Mouse (Mus musculus) spleen, postnatal 10 days (tissue): Measurements from ENCODE around the gene Ifna4.
"Not testable (repeated sequence)": the region's sequence is repeated elsewhere in the genome, so short reads cannot be mapped to it uniquely, and the experiment has no call there.

Experiments
- DNase-seq, 2 experiments: peaks; one replicate each; pipeline ENCODE4 v3.0.0; 2021 to 2022; ENCODE audit warnings: low spot score in 2 of 2

Ifna4 gene

GRCm38 (mm10) chr4:88841438-88841911, at the start of gene Ifna4:
Gene Ifna4, plus strand, starts transcription at chr4:88841861.
- DNase-seq = no peak

- peak; percentile 47 to 79 for DNase-seq
These were observed 47.6 kb upstream of the Ifna4 start, which contains the start of gene Gm13275 for GRCm38 (mm10) chr4:88793936-88794675. Gene Gm13275, plus strand, starts transcription at chr4:88794487.

GRCm38 (mm10) chr4:88797097-88797496, 44.6 kb upstream of the Ifna4 start, which contains the start of gene Gm13279:
Gene Gm13279, plus strand, starts transcription at chr4:88797397.
- not testable (repeated sequence) for DNase-seq

GRCm38 (mm10) chr4:88799365-88799764, 42.3 kb upstream of the Ifna4 start, which contains the start of gene Gm13285:
Gene Gm13285, plus strand, starts transcription at chr4:88799665.
- DNase-seq = not testable (repeated sequence)

DNA sequence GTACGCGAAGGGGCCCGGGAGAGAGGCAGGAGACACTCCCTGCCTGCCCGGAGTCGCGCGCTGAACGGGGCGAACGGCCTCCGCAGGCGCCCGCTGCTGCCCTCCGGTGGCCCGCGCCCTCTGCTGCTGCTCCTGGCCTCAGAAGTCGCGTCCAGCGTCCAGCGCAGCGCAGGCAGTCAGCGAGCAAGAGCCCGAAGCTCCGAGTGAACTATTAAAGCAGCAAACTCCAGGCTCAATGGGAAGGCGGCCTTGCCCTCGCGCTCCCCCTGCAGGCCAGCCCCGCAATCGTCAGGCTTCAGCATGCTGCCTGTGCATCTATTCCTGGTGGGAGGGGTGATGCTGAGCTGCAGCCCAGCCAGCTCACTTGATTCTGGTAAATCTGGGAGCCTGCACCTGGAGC, 38.7 kb upstream of the Ifna4 start, which contains the start of gene Gm13287:
TSS of gene Gm13287 (plus strand) at position 301 of the 400 bp plus-strand sequence.
- not testable (repeated sequence) for DNase-seq

GRCm38 (mm10) chr4:88805231-88805630, 36.4 kb upstream of the Ifna4 start, which contains the start of gene Gm13288:
Gene Gm13288, plus strand, starts transcription at chr4:88805531.
- DNase-seq = not testable (repeated sequence)

GRCm38 (mm10) chr4:88805761-88806160, 35.9 kb upstream of the Ifna4 start:
- peak in 1 of 2 experiments; percentile 16 for DNase-seq

DNA sequence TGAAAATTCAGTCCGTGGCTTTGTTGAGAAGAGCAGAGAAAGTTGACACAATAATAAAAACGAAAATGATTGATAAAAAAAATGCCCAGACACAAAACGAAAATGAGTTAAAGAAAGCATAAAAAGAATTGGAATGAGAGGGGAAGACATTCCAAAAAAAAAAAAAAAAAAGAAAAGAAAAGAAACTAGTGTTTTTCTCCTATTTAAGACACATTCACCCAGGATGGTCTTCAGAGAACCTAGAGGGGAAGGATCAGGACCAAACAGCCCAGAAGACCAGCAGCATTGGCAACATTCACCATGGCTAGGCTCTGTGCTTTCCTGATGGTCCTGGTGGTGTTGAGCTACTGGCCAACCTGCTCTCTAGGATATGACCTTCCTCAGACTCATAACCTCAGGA, 25.7 kb upstream of the Ifna4 start, which contains the start of gene Ifna7:
TSS of gene Ifna7 (plus strand) at position 301 of the 400 bp plus-strand sequence.
- no peak for DNase-seq

- DNase-seq = no peak
These were observed 22.0 kb upstream of the Ifna4 start, which contains the start of gene Ifna11 for GRCm38 (mm10) chr4:88819659-88820058. Gene Ifna11, plus strand, starts transcription at chr4:88819959.

DNA sequence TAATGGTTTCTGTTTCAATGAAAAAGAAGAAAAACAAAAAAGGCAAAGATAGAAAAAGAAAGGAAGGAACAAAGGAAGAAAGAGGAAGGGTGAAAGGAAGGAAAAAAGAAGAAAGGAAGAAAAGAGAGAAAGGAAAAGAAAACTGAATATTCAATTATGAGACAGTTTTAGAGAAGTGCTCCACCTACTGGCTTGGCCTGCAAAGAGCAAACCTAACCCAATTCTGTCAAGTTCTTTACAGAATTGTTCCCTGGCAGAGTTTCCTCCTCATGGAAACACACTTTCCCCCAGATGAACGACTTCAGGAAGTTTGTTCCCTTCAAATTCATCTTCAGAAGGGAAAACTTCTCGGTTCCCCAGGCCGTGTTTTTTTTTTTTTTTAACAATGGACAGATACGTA, 18.7 kb upstream of the Ifna4 start:
- peak in 1 of 2 experiments; percentile 22 for DNase-seq

GRCm38 (mm10) chr4:88827116-88827515, 14.5 kb upstream of the Ifna4 start, which contains the start of gene Ifna6:
Gene Ifna6, plus strand, starts transcription at chr4:88827416.
- not testable (repeated sequence) for DNase-seq

- DNase-seq = peak in 1 of 2 experiments; percentile 37
These were observed 11.1 kb upstream of the Ifna4 start for GRCm38 (mm10) chr4:88830523-88830922.

DNA sequence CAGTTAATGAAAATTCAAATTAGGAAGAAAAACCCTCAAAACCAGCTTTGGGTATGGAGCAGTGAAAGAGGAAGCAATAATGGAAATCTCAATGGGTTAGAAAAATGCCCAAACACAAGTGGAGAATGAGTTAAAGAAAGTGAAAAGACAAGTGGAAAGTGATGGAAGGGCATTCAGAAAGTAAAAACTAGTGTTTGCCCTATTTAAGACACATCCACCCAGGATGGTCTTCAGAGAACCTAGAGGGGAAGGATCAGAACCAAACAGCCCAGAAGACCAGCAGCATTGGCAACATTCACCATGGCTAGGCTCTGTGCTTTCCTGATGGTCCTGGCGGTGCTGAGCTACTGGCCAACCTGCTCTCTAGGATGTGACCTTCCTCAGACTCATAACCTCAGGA, 6.4 kb upstream of the Ifna4 start, which contains the start of gene Ifna5:
TSS of gene Ifna5 (plus strand) at position 301 of the 400 bp plus-strand sequence.
- DNase-seq = not testable (repeated sequence)

- DNase-seq = peak in 1 of 2 experiments; percentile 22
These were observed 2.8 kb upstream of the Ifna4 start for GRCm38 (mm10) chr4:88838828-88839227.

- DNase-seq = no peak
These were observed 1.6 kb upstream of the Ifna4 start for GRCm38 (mm10) chr4:88840058-88840457.

GRCm38 (mm10) chr4:88845334-88845733, 3.7 kb downstream of the Ifna4 start:
- DNase-seq = no peak

GRCm38 (mm10) chr4:88849698-88850097, 8.0 kb downstream of the Ifna4 start, which contains the start of gene Ifna1:
Gene Ifna1, plus strand, starts transcription at chr4:88850087.
- no peak for DNase-seq

GRCm38 (mm10) chr4:88851026-88851763, 9.5 kb downstream of the Ifna4 start:
- no peak for DNase-seq

GRCm38 (mm10) chr4:88859214-88859613, 17.6 kb downstream of the Ifna4 start:
- no peak for DNase-seq

GRCm38 (mm10) chr4:88863309-88863708, 21.6 kb downstream of the Ifna4 start:
- DNase-seq = no peak

DNA sequence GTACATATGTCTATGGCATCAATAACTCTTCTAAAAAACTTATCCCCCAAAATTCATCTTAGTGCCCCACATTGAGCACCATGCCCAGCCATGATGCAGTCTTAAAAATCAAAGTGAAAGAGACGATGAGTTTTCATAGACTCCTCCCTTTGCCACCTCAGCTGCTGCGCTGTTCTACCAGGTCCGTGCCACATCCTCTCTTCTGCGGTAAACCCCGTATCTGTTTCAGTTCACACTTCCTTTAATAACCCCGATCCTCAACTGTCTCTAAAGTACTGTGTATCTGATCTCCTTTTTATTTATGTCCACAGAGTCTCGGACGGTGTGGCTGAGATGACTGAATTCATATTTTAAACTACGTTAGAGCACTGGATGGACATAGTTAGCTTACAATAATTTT, 22.9 kb downstream of the Ifna4 start:
- peak in 1 of 2 experiments; percentile 58 for DNase-seq
